Mouse (Mus musculus): Measurements from ENCODE around the gene Ndufa5.

Ndufa5 gene

GRCm38 (mm10) chr6:24527155-24528063, at the start of gene Ndufa5:
Gene Ndufa5, minus strand, starts transcription at chr6:24528013.
- DNase-seq, result peak; percentile 93

- no peak for DNase-seq
These were observed 45.5 kb upstream of the Ndufa5 start for GRCm38 (mm10) chr6:24573319-24573718.

GRCm38 (mm10) chr6:24572431-24572830, 44.6 kb upstream of the Ndufa5 start:
- no peak for DNase-seq

- no peak for DNase-seq
These were observed 43.3 kb upstream of the Ndufa5 start for GRCm38 (mm10) chr6:24571126-24571525.

- DNase-seq, result no peak
These were observed 42.5 kb upstream of the Ndufa5 start for GRCm38 (mm10) chr6:24570278-24570677.

GRCm38 (mm10) chr6:24569711-24570110, 41.9 kb upstream of the Ndufa5 start:
- DNase-seq, result no peak

- DNase-seq, result no peak
These were observed 41.1 kb upstream of the Ndufa5 start for GRCm38 (mm10) chr6:24568963-24569362.

GRCm38 (mm10) chr6:24564886-24565285, 37.1 kb upstream of the Ndufa5 start:
- DNase-seq, result no peak

- DNase-seq, result peak; percentile 20
These were observed 36.3 kb upstream of the Ndufa5 start for GRCm38 (mm10) chr6:24564081-24564480.

- no peak for DNase-seq
These were observed 27.7 kb upstream of the Ndufa5 start for GRCm38 (mm10) chr6:24555488-24555887.

GRCm38 (mm10) chr6:24554427-24555086, 26.7 kb upstream of the Ndufa5 start:
- no peak for DNase-seq

- DNase-seq, result no peak
These were observed 24.2 kb upstream of the Ndufa5 start for GRCm38 (mm10) chr6:24552046-24552445.

- no peak for DNase-seq
These were observed 22.0 kb upstream of the Ndufa5 start for GRCm38 (mm10) chr6:24549801-24550200.

GRCm38 (mm10) chr6:24546716-24547420, 19.1 kb upstream of the Ndufa5 start:
- DNase-seq, result no peak

- peak; percentile 20 for DNase-seq
These were observed 15.3 kb upstream of the Ndufa5 start for GRCm38 (mm10) chr6:24543119-24543591.

GRCm38 (mm10) chr6:24542393-24542792, 14.6 kb upstream of the Ndufa5 start:
- no peak for DNase-seq

GRCm38 (mm10) chr6:24540106-24540505, 12.3 kb upstream of the Ndufa5 start:
- no peak for DNase-seq

- DNase-seq, result no peak
These were observed 10.6 kb upstream of the Ndufa5 start for GRCm38 (mm10) chr6:24538435-24538834.

- DNase-seq, result no peak
These were observed 5.0 kb upstream of the Ndufa5 start for GRCm38 (mm10) chr6:24532804-24533203.

- DNase-seq, result peak; percentile 16
These were observed 3.1 kb upstream of the Ndufa5 start for GRCm38 (mm10) chr6:24530711-24531420.

GRCm38 (mm10) chr6:24530166-24530565, 2.4 kb upstream of the Ndufa5 start:
- DNase-seq, result peak; percentile 39

- DNase-seq, result no peak
These were observed 141 bp upstream of the Ndufa5 start, which contains the start of gene Asb15 for GRCm38 (mm10) chr6:24528064-24528243. Gene Asb15, plus strand, starts transcription at chr6:24528144.

GRCm38 (mm10) chr6:24525705-24526104, 2.1 kb downstream of the Ndufa5 start:
- no peak for DNase-seq
